Mouse (Mus musculus) kidney, embryonic 15.5 days (tissue): ENCODE measurements at regions not wholly inside any gene's neighbourhood (a gene's known extent, or its start where the extent isn't known, plus 50 kb on each side); places are given as distances from the start of the nearest gene placed in this dataset.

Source experiments
- ATAC-seq: fragments of 200-750 bp; cut with Nextera tagmentation; replicated peaks from 2 replicates; pipeline ENCODE4 v1.8.0; 2017; ENCODE audit warnings: moderate TSS enrichment; ENCODE audit not compliant: low FRiP score
- H3K27ac ChIP-seq: fragments of 300-500 bp; sonication (generic); 2 replicates; pipeline ENCODE4 v1.5.1; 2015; ENCODE audit warnings: mild to moderate bottlenecking, inconsistent platforms
- H3K27me3 ChIP-seq: fragments of 300-500 bp; sonication (generic); 2 replicates; pipeline ENCODE4 v1.6.1; 2015; ENCODE audit warnings: inconsistent platforms
- H3K36me3 ChIP-seq: fragments of 300-500 bp; sonication (generic); 2 replicates; pipeline ENCODE4 v1.6.1; 2015; ENCODE audit warnings: inconsistent platforms
- H3K4me1 ChIP-seq: fragments of 300-500 bp; sonication (generic); 2 replicates; pipeline ENCODE4 v1.6.1; 2015; ENCODE audit warnings: inconsistent platforms
- H3K4me2 ChIP-seq: fragments of 300-500 bp; sonication (generic); 2 replicates; pipeline ENCODE4 v1.6.1; 2015; ENCODE audit warnings: moderate library complexity, mild to moderate bottlenecking, inconsistent platforms
- H3K4me3 ChIP-seq: fragments of 300-500 bp; sonication (generic); replicated peaks from 2 replicates; pipeline ENCODE4 v1.5.1; 2015; ENCODE audit warnings: mild to moderate bottlenecking, inconsistent platforms
- H3K9ac ChIP-seq: fragments of 300-500 bp; sonication (generic); 2 replicates; pipeline ENCODE4 v1.6.1; 2015; ENCODE audit warnings: mild to moderate bottlenecking, inconsistent platforms
- H3K9me3 ChIP-seq: fragments of 300-500 bp; sonication (generic); replicated peaks from 2 replicates; pipeline ENCODE4 v1.6.1; 2016; ENCODE audit warnings: inconsistent platforms
- WGBS: fragments of 180-500 bp; shearing (Covaris S2); methylation state at CpG from one replicate; pipeline ENCODE4 v1.1.7; 2015; ENCODE audit warnings: mixed read lengths; 5-methylcytosine and 5-hydroxymethylcytosine counted together

- H3K9me3 ChIP-seq: no peaks in the 10 kb centered on the region
- 0 out of 2 replicates have a peak, but pooled peaks cover 8% of the 10 kb centered on the region for H3K27me3 ChIP-seq
- no peaks in the 10 kb centered on the region for H3K4me1 ChIP-seq
- no peaks in the 10 kb centered on the region for H3K36me3 ChIP-seq
- ATAC-seq: no peak
- no peak overlapping the region for H3K4me3 ChIP-seq
- no peak overlapping the region for H3K9ac ChIP-seq
- 3% methylated on average over 7 of the region's 7 CpGs for WGBS
- H3K4me2 ChIP-seq: no peak overlapping the region
- no peak overlapping the region for H3K27ac ChIP-seq
Observed at GRCm38 (mm10) chr2:106081951-106082350, 78.6 kb upstream of the Dnajc24 start.

DNA sequence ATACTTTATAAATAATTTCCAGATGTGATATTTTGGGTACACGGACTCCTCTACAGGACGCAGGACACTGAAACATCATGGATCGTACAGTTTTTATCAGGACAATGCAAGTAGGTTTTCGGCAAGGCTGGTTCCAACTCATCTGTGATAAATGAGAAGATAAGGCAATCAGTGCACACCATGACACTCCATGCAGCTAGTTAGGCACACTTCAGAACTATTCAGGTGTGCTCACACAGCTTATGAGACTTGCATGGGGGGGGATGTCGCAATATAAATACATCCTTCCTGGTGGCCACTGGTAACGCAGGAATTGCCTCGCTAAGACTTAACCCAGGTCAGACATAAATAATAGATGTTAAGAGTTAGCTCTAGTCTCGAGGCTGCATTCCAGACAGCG lies 77.3 kb upstream of the Dnajc24 start:
- H3K4me3 ChIP-seq: no peak overlapping the region
- H3K9ac ChIP-seq: no peak overlapping the region
- ATAC-seq: no peak
- H3K36me3 ChIP-seq: no peaks in the 10 kb centered on the region
- H3K27me3 ChIP-seq: 0 out of 2 replicates have a peak, but pooled peaks cover 8% of the 10 kb centered on the region
- no peaks in the 10 kb centered on the region for H3K4me1 ChIP-seq
- no peak overlapping the region for H3K4me2 ChIP-seq
- H3K9me3 ChIP-seq: no peaks in the 10 kb centered on the region
- WGBS: 69% methylated on average over 9 of the region's 9 CpGs
- H3K27ac ChIP-seq: no peak overlapping the region

DNA sequence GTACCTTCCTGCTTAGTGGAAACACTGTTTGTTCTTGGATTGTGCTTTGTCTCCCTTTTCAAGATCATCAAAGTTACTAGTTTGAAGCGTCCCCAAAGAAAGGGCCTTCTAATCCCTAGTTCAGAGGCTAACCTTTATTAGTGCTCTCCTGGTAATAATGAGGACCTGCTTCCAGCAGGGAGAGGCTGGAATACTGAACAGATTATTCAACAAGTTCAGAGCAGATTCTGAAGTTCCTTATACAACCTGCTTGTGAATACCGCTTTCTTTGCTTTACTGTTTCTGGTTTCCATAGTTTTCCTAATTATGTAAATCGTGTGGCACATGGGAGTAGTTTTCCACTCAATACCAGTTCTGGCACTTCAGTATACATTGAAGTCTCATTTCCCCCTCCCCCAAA lies 75.2 kb upstream of the Dnajc24 start:
- H3K4me2 ChIP-seq: no peak overlapping the region
- 0 out of 2 replicates have a peak, but pooled peaks cover 5% of the 10 kb centered on the region for H3K27me3 ChIP-seq
- H3K9ac ChIP-seq: no peak overlapping the region
- WGBS: 76% methylated on average over 3 of the region's 3 CpGs
- no peaks in the 10 kb centered on the region for H3K4me1 ChIP-seq
- no peak for ATAC-seq
- H3K27ac ChIP-seq: no peak overlapping the region
- H3K4me3 ChIP-seq: no peak overlapping the region
- no peaks in the 10 kb centered on the region for H3K9me3 ChIP-seq
- H3K36me3 ChIP-seq: no peaks in the 10 kb centered on the region

- Histone ChIP-seq H3K27me3 (no peaks in the 10 kb centered on the region), H3K4me3 (no peak overlapping the region), H3K9ac (no peak overlapping the region), H3K4me1 (no peaks in the 10 kb centered on the region), H3K9me3 (no peaks in the 10 kb centered on the region), H3K4me2 (no peak overlapping the region), H3K27ac (no peak overlapping the region), H3K36me3 (no peaks in the 10 kb centered on the region)
- no peak for ATAC-seq
- 90% methylated on average over 6 of the region's 6 CpGs for WGBS
Observed at GRCm38 (mm10) chr2:106074441-106074840, 71.1 kb upstream of the Dnajc24 start.

- no peaks in the 10 kb centered on the region for H3K9me3 ChIP-seq
Observed at GRCm38 (mm10) chr2:106064316-106064715, 61.0 kb upstream of the Dnajc24 start.

More at GRCm38 (mm10) chr2:106064316-106064715, 61.0 kb upstream of the Dnajc24 start:
- H3K4me3 ChIP-seq: no peak overlapping the region
- no peaks in the 10 kb centered on the region for H3K36me3 ChIP-seq
- 88% methylated on average over 2 of the region's 2 CpGs for WGBS
- H3K27me3 ChIP-seq: no peaks in the 10 kb centered on the region
- no peak for ATAC-seq
- no peaks in the 10 kb centered on the region for H3K4me1 ChIP-seq
- H3K4me2 ChIP-seq: no peak overlapping the region
- H3K9ac ChIP-seq: no peak overlapping the region
- H3K27ac ChIP-seq: no peak overlapping the region
